Mouse (Mus musculus) heart, embryonic 10.5 days (tissue): ENCODE measurements at regions not wholly inside any gene's neighbourhood (a gene's known extent, or its start where the extent isn't known, plus 50 kb on each side); places are given as distances from the start of the nearest gene placed in this dataset.
"Not testable (repeated sequence)": the region's sequence is repeated elsewhere in the genome, so short reads cannot be mapped to it uniquely, and the experiment has no call there.

ENCODE experiments used
- DNase-seq: peaks from one replicate; pipeline ENCODE4 v3.0.0-alpha.2; 2017; ENCODE audit warnings: low spot score
- H3K27ac ChIP-seq: fragments of 300-500 bp; sonication (generic); 2 replicates; pipeline ENCODE4 v1.5.1; 2016; ENCODE audit warnings: mild to moderate bottlenecking
- H3K27me3 ChIP-seq: fragments of 300-500 bp; sonication (generic); 2 replicates; pipeline ENCODE4 v1.6.1; 2016; ENCODE audit warnings: mild to moderate bottlenecking; ENCODE audit not compliant: poor library complexity, insufficient read depth, severe bottlenecking
- H3K36me3 ChIP-seq: fragments of 300-500 bp; sonication (generic); 2 replicates; pipeline ENCODE4 v1.6.1; 2016; ENCODE audit warnings: mild to moderate bottlenecking, moderate library complexity
- H3K4me1 ChIP-seq: fragments of 300-500 bp; sonication (generic); 2 replicates; pipeline ENCODE4 v1.6.1; 2016; ENCODE audit warnings: mild to moderate bottlenecking
- H3K4me3 ChIP-seq: fragments of 300-500 bp; sonication (generic); 2 replicates; pipeline ENCODE4 v1.5.1; 2016; ENCODE audit warnings: mild to moderate bottlenecking, moderate library complexity
- H3K9me3 ChIP-seq: fragments of 300-500 bp; sonication (generic); 2 replicates; pipeline ENCODE4 v1.6.1; 2016; ENCODE audit warnings: mild to moderate bottlenecking, moderate library complexity
- WGBS: fragments of 180-500 bp; shearing (Covaris S2); methylation state at CpG from one replicate; pipeline ENCODE4 v1.1.7; 2016; 5-methylcytosine and 5-hydroxymethylcytosine counted together

GRCm38 (mm10) chr8:113502671-113503070, 132.7 kb upstream of the Mon1b start:
- DNase-seq, result no peak
- Histone ChIP-seq H3K27ac (no peak overlapping the region), H3K36me3 (no peaks in the 10 kb centered on the region), H3K4me3 (no peak overlapping the region), H3K27me3 (no peaks in the 10 kb centered on the region), H3K4me1 (no peaks in the 10 kb centered on the region), H3K9me3 (no peaks in the 10 kb centered on the region)
- WGBS, result 72% methylated on average over 4 of the region's 4 CpGs

- H3K4me3 ChIP-seq, result no peak overlapping the region
- no peak overlapping the region for H3K27ac ChIP-seq
- no peaks in the 10 kb centered on the region for H3K4me1 ChIP-seq
- no peaks in the 10 kb centered on the region for H3K9me3 ChIP-seq
- no peak for DNase-seq
- H3K27me3 ChIP-seq, result no peaks in the 10 kb centered on the region
- 90% methylated on average over 4 of the region's 4 CpGs for WGBS
- H3K36me3 ChIP-seq, result no peaks in the 10 kb centered on the region
Measured at GRCm38 (mm10) chr8:113512856-113513255, 122.5 kb upstream of the Mon1b start.

GRCm38 (mm10) chr8:113513886-113514730, 121.3 kb upstream of the Mon1b start:
- H3K27ac ChIP-seq, result no peak overlapping the region
- 56% methylated on average over 14 of the region's 14 CpGs for WGBS

GRCm38 (mm10) chr8:113514731-113515375, 120.5 kb upstream of the Mon1b start:
- not testable (repeated sequence) for H3K27ac ChIP-seq, H3K36me3 ChIP-seq, DNase-seq, H3K9me3 ChIP-seq, H3K27me3 ChIP-seq, H3K4me1 ChIP-seq, H3K4me3 ChIP-seq
- WGBS, result 79% methylated on average over 4 of the region's 4 CpGs

More at GRCm38 (mm10) chr8:113513886-113514730, 121.3 kb upstream of the Mon1b start:
- no peaks in the 10 kb centered on the region for H3K36me3 ChIP-seq
- H3K27me3 ChIP-seq, result no peaks in the 10 kb centered on the region
- no peak for DNase-seq
- no peak overlapping the region for H3K4me3 ChIP-seq
- H3K4me1 ChIP-seq, result no peaks in the 10 kb centered on the region
- H3K9me3 ChIP-seq, result no peaks in the 10 kb centered on the region

GRCm38 (mm10) chr8:113516176-113516575, 119.2 kb upstream of the Mon1b start:
- Histone ChIP-seq H3K9me3 (no peaks in the 10 kb centered on the region), H3K4me3 (no peak overlapping the region), H3K27ac (no peak overlapping the region), H3K4me1 (no peaks in the 10 kb centered on the region), H3K36me3 (no peaks in the 10 kb centered on the region), H3K27me3 (no peaks in the 10 kb centered on the region)
- WGBS, result 79% methylated on average over 7 of the region's 7 CpGs
- no peak for DNase-seq

- no peak overlapping the region for H3K4me3 ChIP-seq
- no peaks in the 10 kb centered on the region for H3K4me1 ChIP-seq
- DNase-seq, result no peak
- WGBS, result 77% methylated on average over 1 of the region's 1 CpGs
- H3K9me3 ChIP-seq, result no peaks in the 10 kb centered on the region
- no peak overlapping the region for H3K27ac ChIP-seq
- no peaks in the 10 kb centered on the region for H3K36me3 ChIP-seq
- H3K27me3 ChIP-seq, result no peaks in the 10 kb centered on the region
Measured at GRCm38 (mm10) chr8:113517912-113518311, 117.5 kb upstream of the Mon1b start.

- H3K36me3 ChIP-seq, result no peaks in the 10 kb centered on the region
- H3K27me3 ChIP-seq, result no peaks in the 10 kb centered on the region
- no peak overlapping the region for H3K4me3 ChIP-seq
- H3K4me1 ChIP-seq, result no peaks in the 10 kb centered on the region
- WGBS, result 29% methylated on average over 1 of the region's 1 CpGs
- DNase-seq, result no peak
- H3K27ac ChIP-seq, result no peak overlapping the region
- H3K9me3 ChIP-seq, result no peaks in the 10 kb centered on the region
Measured at GRCm38 (mm10) chr8:113523561-113523960, 111.8 kb upstream of the Mon1b start.

GRCm38 (mm10) chr8:113531116-113531665, 104.2 kb upstream of the Mon1b start:
- H3K4me3 ChIP-seq, result no peak overlapping the region
- H3K36me3 ChIP-seq, result no peaks in the 10 kb centered on the region
- no peak for DNase-seq
- H3K27ac ChIP-seq, result no peak overlapping the region
- no peaks in the 10 kb centered on the region for H3K9me3 ChIP-seq
- WGBS, result 57% methylated on average over 10 of the region's 10 CpGs
- no peaks in the 10 kb centered on the region for H3K27me3 ChIP-seq
- no peaks in the 10 kb centered on the region for H3K4me1 ChIP-seq

GRCm38 (mm10) chr8:113532881-113533280, 102.5 kb upstream of the Mon1b start:
- no peak for DNase-seq
- no peak overlapping the region for H3K27ac ChIP-seq
- H3K4me1 ChIP-seq, result no peaks in the 10 kb centered on the region
- no peaks in the 10 kb centered on the region for H3K36me3 ChIP-seq
- H3K27me3 ChIP-seq, result no peaks in the 10 kb centered on the region
- no peaks in the 10 kb centered on the region for H3K9me3 ChIP-seq
- no peak overlapping the region for H3K4me3 ChIP-seq
- WGBS, result 39% methylated on average over 4 of the region's 4 CpGs

GRCm38 (mm10) chr8:113541437-113541836, 94.0 kb upstream of the Mon1b start:
- no peak for DNase-seq
- no peaks in the 10 kb centered on the region for H3K9me3 ChIP-seq
- WGBS, result 83% methylated on average over 6 of the region's 6 CpGs
- no peaks in the 10 kb centered on the region for H3K4me1 ChIP-seq
- no peaks in the 10 kb centered on the region for H3K27me3 ChIP-seq
- no peak overlapping the region for H3K4me3 ChIP-seq
- no peak overlapping the region for H3K27ac ChIP-seq
- H3K36me3 ChIP-seq, result no peaks in the 10 kb centered on the region

- Histone ChIP-seq H3K4me1 (no peaks in the 10 kb centered on the region), H3K4me3 (no peak overlapping the region), H3K27ac (no peak overlapping the region), H3K9me3 (no peaks in the 10 kb centered on the region), H3K36me3 (no peaks in the 10 kb centered on the region), H3K27me3 (no peaks in the 10 kb centered on the region)
- DNase-seq, result no peak
- WGBS, result 71% methylated on average over 3 of the region's 3 CpGs
Measured at GRCm38 (mm10) chr8:113542082-113542481, 93.3 kb upstream of the Mon1b start.

- 81% methylated on average over 2 of the region's 2 CpGs for WGBS
- H3K27ac ChIP-seq, result no peak overlapping the region
- no peak for DNase-seq
- no peaks in the 10 kb centered on the region for H3K36me3 ChIP-seq
- H3K4me1 ChIP-seq, result no peaks in the 10 kb centered on the region
- H3K4me3 ChIP-seq, result no peak overlapping the region
- no peaks in the 10 kb centered on the region for H3K9me3 ChIP-seq
- H3K27me3 ChIP-seq, result no peaks in the 10 kb centered on the region
Measured at GRCm38 (mm10) chr8:113542713-113543112, 92.7 kb upstream of the Mon1b start.

- Histone ChIP-seq H3K4me1 (no peaks in the 10 kb centered on the region), H3K27ac (no peak overlapping the region), H3K27me3 (no peaks in the 10 kb centered on the region), H3K4me3 (no peak overlapping the region), H3K36me3 (no peaks in the 10 kb centered on the region), H3K9me3 (no peaks in the 10 kb centered on the region)
- WGBS, result 85% methylated on average over 7 of the region's 7 CpGs
- no peak for DNase-seq
Measured at GRCm38 (mm10) chr8:113549200-113549599, 86.2 kb upstream of the Mon1b start.
